Mouse (Mus musculus) colon, adult 2 months (tissue): ENCODE results near the gene Xpo5. TPM values are rescaled to one million over a fixed set of nuclear protein-coding genes. Genes with fewer than 3 reads are reported as not detected.

Experiments used
- polyA plus RNA-seq: library from polyadenylated mRNA; depleted of rRNA; stranded (reverse); fragments of >200 nt; gene quantifications from 2 replicates; pipeline ENCODE4 v1.2.3, GENCODE M21; 2012; rRNA removed

Xpo5 gene
- 11.8 and 13.3 TPM in 2 replicates for polyA plus RNA-seq

DNA sequence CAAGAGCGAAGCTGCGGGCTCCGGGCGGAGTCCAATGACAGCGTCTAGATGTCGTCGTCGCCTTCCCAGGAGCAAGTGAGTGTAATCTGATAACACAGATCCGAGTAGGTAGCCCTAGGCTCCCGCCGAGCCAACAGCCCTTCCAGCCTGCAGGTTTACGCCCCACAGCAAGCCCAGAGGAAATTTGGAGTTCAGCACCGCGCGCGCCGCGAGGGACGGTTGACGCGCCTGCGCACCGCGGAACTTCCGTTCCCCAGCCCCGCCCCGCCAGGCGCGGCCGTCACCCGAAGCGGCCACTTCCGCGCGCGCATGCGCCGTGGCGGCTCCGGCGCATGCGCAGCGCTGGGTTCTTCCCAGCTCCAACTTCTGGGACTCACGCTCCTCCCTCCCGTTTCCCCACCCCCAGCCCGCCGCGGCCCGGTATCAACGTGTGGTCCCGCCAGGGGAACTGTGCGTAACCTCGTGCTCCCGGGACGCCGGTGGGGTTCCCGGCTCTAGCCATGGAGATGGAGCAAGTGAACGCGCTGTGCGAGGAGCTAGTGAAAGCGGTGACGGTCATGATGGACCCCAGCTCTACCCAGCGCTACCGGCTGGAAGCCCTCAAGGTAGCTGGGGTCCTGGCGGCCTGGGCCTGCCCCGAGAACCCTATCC lies at the start of gene Xpo5, which contains the start of gene Polh:
Gene Xpo5 (plus strand): TSS at position 362 of the 651 bp plus-strand sequence.
Gene Polh (minus strand): TSS at position 225 of the 651 bp plus-strand sequence.

DNA sequence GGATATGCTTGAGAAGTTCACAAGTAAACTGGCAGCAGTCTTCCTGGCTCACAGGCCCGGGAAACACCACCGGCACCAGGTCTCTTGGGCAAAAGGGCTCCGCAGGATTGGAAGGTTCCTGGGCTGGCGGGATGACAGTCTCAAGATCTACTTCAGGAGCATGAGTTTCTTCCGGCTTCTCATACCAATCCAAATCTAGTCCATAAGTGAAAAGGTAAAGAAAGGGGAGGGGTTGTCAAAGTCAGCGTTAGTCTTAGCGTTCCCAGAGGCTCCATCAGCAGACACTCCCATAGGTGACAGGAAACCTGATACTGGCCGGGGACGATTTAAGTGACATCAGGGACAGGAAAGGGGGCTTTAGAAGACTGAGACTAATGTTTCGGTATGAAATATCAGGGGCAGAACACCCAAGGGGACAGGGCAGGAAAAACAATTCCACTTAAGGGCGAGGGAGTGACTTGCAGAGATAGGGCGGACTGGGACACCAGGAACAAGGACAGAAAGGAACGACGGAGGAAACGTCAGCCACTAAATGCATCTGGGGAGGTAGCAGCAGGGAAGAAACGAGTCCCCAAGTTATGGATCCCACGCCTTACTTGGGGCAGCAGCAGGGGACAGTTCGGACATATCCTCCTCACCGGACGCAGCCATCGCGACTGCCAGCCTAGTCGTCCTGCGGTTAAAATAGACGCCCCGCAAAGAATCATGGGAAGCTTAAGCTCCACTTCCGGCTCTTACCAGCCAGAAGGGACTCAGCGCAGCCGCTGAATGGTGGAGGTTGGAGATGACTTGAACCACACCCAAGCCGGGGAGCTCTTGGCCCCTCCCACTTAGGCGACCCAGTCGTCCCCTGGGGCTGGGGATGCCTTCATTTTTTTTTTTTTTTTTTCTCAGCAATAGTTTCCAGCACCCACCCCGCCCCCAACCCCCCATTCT lies 49.5 kb upstream of the Xpo5 start, which contains the start of gene Mad2l1bp:
Gene Mad2l1bp (minus strand): TSS at position 707 of the 936 bp plus-strand sequence.

GRCm38 (mm10) chr17:46160686-46161085 lies 41.9 kb upstream of the Xpo5 start, which contains the start of gene Gtpbp2:
Gene Gtpbp2, plus strand, starts transcription at chr17:46161032.

GRCm38 (mm10) chr17:46247512-46248188 lies 45.1 kb downstream of the Xpo5 start, which contains the start of the genes Polr1c and Yipf3:
Gene Polr1c, minus strand, starts transcription at chr17:46248054.
Gene Yipf3, plus strand, starts transcription at chr17:46248080.

GRCm38 (mm10) chr17:46253452-46254084 lies 51.0 kb downstream of the Xpo5 start, which contains the start of gene Lrrc73:
Gene Lrrc73, plus strand, starts transcription at chr17:46253531.

GRCm38 (mm10) chr17:46282483-46283123 lies 80.0 kb downstream of the Xpo5 start, which contains the start of gene Tjap1:
Gene Tjap1, minus strand, starts transcription at chr17:46283026.

Other genes starting within 250 kb of the Xpo5 start
- 128 and 160 TPM in 2 replicates for gene Vegfa, start 170.4 kb upstream of the Xpo5 start, polyA plus RNA-seq
- gene Mrps18a, start 91.8 kb upstream of the Xpo5 start, polyA plus RNA-seq: 36.5 and 46.4 TPM in 2 replicates
- 5.5 and 8.3 TPM in 2 replicates for gene Rsph9, start 58.6 kb upstream of the Xpo5 start, polyA plus RNA-seq
- 21.2 and 23.8 TPM in 2 replicates for gene Mad2l1bp, start 49.2 kb upstream of the Xpo5 start, polyA plus RNA-seq
- 244 and 286 TPM in 2 replicates for gene Gtpbp2, start 41.8 kb upstream of the Xpo5 start, polyA plus RNA-seq
- 3.0 and 3.5 TPM in 2 replicates for gene Polh, start 137 bp upstream of the Xpo5 start, polyA plus RNA-seq
- 46.4 and 49.7 TPM in 2 replicates for gene Polr1c, start 45.3 kb downstream of the Xpo5 start, polyA plus RNA-seq
- gene Yipf3, start 45.3 kb downstream of the Xpo5 start, polyA plus RNA-seq: 355 and 471 TPM in 2 replicates
- gene Lrrc73, start 50.7 kb downstream of the Xpo5 start, polyA plus RNA-seq: 2.9 and 4.1 TPM in 2 replicates
- gene Tjap1, start 80.2 kb downstream of the Xpo5 start, polyA plus RNA-seq: 46.2 and 49.1 TPM in 2 replicates
- 0.10 and 0.90 TPM in 2 replicates for gene Dlk2, start 94.6 kb downstream of the Xpo5 start, polyA plus RNA-seq
- 48.2 and 49.7 TPM in 2 replicates for gene Abcc10, start 125.6 kb downstream of the Xpo5 start, polyA plus RNA-seq
- gene Zfp318, start 180.9 kb downstream of the Xpo5 start, polyA plus RNA-seq: 6.7 and 9.3 TPM in 2 replicates
- 0.50 and 0.83 TPM in 2 replicates for gene Crip3, start 226.1 kb downstream of the Xpo5 start, polyA plus RNA-seq
- gene Slc22a7, start 235.7 kb downstream of the Xpo5 start, polyA plus RNA-seq: 0.08 TPM in 1 of 2 replicates, not detected in the other